Mouse (Mus musculus) megakaryocyte, embryonic 14.5 days (primary cell): ENCODE measurements around the gene Uggt1.

Source experiments
- FLI1 ChIP-seq: IDR thresholded peaks from 2 replicates; pipeline ENCODE4 v1.6.1; 2012; ENCODE audit warnings: low read length, inconsistent platforms, mixed read lengths
- GATA1 ChIP-seq: IDR thresholded peaks from 3 replicates; pipeline ENCODE4 v1.6.1; 2012; ENCODE audit warnings: mixed read lengths, low read length, inconsistent platforms, borderline replicate concordance

- no peak for TF ChIP-seq GATA1
- TF ChIP-seq FLI1 = no peak
Measured at GRCm38 (mm10) chr1:36121172-36121571, 123.3 kb downstream of the Uggt1 start.
